Mouse (Mus musculus): ENCODE measurements around the gene Ros1.
A peak's percentile ranks its signal among the peaks of the same experiment; 100 is the strongest.

Gene Ros1

DNA sequence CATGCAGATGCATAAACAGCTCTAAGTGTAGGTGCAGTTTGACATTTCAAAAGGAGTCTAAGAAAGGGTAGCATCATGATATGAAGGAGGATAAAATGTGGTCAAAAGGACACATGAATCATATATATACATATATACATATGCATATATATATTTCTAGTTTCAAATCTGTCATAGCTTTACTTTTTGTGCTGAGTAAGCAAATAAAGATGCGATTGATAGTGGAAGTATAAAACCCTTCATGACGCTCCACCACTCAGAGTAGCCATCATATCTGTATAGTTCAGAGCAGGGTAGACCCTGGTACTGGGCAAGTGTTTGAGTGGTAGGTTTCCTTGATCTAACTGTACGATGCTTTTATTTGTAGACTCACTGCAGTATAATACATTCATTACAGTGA, 35.3 kb downstream of the Ros1 start:
- no peak for DNase-seq (ENCODE audit: low read depth, low spot score)

DNA sequence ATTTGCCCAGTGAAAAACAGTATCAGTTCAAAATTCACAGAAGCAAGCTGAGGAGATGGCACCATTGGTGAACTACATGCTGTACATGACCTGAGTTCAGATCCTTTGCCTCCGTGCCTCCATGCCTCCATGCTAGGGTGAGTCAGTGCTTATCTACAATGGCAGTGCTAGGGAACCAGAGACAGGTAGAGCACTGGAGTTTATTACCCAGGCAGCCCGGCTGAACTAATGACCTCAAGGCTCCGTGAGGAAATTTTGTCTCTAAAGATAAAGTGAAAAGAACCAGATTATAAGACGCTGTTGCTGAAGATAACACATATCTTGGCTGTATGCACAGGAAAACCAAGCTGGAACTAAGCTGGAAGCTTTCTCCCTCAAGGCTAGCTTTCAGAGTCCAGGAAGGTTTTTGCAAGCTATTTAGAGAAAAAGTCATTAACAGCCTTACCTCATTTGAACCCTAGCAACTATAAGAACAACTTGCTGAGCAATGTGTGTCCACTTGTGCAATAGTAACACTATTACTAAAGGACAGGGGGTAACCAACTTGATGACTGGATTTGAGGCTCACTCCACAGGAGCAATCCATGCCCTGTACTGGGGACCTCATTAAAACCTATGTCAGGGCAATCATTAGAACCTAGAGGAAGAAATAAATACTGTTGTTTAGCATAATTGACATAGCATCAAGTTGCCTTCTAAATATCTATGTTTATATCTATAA, 61.5 kb downstream of the Ros1 start:
- no peak for DNase-seq (ENCODE audit: low read depth, low spot score)

DNA sequence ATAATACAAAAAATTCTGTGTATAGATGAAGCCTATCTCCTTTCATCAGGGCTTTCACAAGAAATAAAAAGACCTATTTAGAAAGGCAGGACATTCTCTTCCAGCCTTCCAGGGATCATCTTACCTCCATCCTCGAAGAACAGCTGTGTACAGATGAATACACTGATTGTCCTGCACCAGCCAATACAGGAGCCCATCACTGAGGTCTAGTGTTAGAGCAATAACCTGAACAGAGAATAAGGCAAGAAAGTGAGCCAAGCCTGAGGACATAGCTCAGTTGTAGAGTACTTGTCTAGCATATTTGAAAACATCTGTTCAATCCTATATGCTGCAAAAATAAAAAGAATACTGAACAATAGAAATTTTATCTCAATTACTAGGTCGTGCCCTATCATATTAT, 64.3 kb downstream of the Ros1 start:
- no peak for DNase-seq (ENCODE audit: low read depth, low spot score)

DNA sequence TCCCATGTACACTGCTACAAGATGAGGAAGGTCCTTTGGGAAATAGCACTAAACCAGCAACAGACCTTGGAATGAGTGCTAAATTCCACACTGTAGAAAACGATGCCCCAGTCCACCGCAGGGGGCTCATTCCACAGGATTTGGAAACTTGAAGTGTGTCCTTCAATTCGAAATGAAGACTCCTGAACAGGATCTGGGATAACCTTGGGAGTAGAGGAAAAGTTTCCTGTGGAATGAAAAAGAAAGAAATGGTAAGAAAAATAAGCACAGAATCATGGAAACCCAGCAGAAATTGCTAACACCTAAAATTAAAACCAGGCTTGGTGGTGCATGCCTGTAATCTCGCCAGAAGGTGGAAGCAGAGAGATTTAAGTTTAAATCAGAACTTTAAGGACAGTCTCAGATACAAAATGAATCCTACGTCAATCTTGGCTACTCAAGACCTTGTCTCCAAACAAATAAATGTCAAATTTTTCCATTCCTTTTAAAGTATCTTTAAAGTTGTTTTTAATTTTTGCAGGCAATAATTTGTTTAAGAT, 66.1 kb downstream of the Ros1 start:
- no peak for DNase-seq (ENCODE audit: low read depth, low spot score)

DNA sequence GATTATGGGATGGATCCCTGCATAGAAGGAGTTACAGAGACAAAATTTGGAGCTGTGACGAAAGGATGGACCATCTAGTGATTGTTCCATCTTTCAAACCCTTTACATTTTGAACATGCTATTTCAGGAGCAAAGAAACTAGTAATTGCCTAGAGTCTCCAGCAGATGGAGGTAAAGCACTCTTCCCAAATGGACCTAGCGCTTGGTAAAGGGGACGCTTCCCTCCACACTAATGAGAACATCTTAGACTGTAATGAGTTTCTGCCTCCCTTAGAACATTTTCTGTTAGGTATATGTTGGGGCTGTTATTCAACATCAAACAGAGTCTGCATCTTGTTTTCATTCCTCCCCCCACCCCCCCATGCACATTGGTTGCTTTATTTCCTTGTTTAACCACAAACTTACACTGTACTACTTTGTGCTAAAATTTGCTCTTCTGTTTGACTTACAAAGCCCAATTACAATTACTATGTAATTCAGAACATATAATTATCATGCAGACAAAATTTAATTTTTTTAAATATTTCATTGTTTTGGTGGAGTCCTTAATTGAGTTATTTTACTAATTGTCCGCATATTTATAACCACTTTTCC, 88.8 kb downstream of the Ros1 start:
- peak; percentile 28 for DNase-seq (ENCODE audit: low read depth, low spot score)

DNA sequence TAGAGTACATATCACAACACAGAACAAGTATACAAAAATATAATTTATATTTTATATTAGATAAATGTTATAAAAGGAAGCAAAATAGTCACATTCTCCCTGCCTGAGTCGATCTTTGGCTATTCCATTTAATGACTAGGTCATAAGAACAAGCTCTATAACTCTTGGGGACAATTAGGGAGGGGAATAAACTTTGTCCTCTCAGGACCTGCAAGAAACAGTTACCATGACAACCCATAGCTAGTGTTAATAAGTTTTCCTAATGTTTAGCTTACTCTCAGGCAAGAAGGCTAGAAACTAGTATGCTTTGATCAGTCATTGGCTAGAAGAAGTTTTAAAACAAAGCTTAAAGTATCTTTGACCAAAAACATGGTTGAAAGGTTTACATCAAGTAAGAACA, 93.8 kb downstream of the Ros1 start:
- no peak for DNase-seq (ENCODE audit: low read depth, low spot score)

DNA sequence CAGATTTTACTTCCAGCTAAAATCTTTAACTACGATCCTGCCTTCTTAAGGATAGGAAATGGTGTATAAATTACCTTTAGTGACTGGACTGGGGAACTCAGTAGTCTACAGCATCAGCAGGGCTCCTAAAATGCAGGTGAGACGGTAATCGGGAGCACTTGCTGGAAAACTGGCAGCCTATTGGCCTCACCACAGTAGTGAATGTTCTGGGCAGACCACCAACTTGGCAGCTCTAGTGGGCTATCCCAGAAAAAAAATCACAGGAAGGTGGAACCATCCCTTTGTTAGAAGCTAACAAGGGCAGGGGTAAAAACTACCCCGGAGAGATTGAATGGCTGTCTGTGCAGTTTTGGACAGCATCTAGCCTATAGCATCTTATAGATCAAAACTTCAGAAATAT, 102.9 kb downstream of the Ros1 start:
- DNase-seq (ENCODE audit: low read depth, low spot score) = no peak

DNA sequence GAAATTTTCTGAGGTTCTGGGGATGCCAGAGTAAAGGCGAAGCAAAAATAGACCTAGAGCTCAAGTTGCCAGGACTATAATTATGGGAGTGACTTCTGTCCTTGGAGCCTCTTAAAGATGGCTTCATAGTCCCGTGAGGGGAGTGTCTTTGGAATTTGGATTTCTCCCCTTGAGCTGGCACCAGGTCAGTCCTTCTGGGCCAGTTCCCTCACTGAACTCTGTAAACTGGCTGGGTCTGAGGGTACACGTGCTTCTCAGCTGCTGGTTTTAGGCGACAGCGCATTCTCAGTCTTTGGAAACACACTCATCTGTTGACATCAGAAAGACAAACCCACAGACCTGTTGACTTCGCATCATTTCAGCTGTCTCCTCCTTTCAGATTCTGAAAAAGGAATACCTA, 108.4 kb downstream of the Ros1 start:
- DNase-seq (ENCODE audit: low read depth, low spot score) = no peak

DNA sequence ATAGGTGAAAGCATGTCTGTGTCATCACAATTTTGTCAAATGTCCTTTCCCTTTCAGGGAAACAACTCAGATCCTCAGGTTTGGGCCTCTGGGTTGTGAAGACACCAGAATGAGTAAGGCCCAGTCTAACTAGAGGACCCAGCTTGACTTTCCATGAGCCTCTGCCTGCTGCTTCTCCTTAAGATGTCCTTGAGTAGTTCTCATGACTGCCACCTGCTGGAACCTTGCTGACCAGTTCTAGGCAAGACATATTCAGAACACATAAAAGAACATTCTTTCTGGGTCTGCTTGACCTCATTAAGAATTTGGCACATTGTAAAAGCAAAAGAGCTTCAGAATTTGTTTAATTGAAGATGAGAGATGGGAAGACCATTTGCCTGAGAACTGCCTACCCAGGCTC, 122.6 kb downstream of the Ros1 start:
- peak; percentile 20 for DNase-seq (ENCODE audit: low read depth, low spot score)

DNA sequence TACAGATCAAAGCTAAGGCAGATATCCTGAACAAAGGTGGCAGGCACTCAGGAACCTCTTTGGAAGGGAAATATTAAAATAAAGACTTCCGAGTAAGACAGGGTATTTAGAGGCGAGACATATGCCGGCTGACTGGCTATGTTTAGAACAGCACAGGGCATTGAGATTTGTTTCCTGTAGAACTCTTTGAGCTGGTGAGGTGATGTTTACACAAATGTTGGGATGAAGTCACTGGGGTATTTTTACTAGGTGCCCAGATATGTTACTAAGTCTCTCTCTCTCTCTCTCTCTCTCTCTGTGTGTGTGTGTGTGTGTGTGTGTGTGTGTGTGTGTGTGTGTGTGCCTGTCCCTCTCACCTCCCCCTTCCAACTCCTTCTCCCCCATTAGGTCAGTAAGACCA, 146.8 kb downstream of the Ros1 start:
- no peak for DNase-seq (ENCODE audit: low read depth, low spot score)

DNA sequence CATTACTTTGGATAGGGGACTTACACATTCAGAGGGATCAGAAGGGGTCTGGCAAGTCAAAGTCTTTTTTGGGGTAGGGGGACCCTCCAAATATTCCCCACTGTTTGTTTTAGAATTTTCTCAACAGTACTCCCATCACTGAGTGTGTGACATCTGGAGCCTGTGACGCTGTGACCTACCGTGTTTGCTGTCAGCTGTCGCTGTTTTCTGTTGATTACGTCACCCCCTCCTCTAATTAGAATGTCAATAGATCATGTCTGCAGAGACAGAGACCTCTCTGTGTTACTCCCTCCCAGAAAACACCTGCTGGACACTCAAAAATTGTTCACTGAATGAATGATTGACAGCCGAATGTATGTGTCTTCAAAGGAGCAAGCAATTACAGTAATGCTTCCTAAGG, 152.0 kb downstream of the Ros1 start:
- DNase-seq (ENCODE audit: low read depth, low spot score) = no peak

DNA sequence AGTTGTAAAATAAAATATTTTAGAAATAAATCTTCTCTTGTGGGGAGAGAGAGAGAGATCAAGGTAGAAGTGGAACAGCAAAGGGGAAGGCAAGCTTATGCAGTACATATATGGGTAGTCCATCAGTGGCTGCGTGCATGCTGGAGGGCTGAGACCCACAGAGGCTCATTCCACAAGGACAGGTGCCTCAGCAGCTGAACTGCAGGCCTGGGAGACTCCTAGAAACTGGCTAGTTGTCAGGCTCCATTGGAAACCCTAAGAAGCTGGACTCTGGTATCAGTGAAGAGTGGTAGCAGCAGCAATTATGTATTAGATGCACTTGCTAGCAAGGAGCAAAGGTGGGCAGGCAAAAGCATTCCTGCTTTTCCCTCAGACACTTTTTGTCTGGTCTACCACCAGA, 155.7 kb downstream of the Ros1 start:
- no peak for DNase-seq (ENCODE audit: low read depth, low spot score)

DNA sequence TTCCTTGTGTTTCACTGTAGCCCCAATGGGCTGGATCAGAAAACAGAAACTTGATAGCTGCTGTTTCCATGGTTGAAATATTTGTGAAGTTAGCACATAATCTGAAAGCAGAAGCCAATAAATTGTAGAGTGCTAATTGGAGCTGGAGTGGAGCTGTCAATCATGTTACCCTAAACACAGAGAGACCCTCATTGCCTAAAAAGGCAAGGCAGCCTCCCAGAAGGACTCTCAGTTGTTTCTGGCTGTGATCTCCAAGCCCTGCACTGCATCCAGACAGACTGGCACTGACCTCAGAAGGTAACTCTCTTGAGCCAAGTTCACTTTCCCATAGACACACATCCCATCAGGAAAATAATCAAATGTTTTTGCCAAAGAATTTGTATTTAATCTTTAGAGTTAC, 161.3 kb downstream of the Ros1 start:
- no peak for DNase-seq (ENCODE audit: low read depth, low spot score)

DNA sequence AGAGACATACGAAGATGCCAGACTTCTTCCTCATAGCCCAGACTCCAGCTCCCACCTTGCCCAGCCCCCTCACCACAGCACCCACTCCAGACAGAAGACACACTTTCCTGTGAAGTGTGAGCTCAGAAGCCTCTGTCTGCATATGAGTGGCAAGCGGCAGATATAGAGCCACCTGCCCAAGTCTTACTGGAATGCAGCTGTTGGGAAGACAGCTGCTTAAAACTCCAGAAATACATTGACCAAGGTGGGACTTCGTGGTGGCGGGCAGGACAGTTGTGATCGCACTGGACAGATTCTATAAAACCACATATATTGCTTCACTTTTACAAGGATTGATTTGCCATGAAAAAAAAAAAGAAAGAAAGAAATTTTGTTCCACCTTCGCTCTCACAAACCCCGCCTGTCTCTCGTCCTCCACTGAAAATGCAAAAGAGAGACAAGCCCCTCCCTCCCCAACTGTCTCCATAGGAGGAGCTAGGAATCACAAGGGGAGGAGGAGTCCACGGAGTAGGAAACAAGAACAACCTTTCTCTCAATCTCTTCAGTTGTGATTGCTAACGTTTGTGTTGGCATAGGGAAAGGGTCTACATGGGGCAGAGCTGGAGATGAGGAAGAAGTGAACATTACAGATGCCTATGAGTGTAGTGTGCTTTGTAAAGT, 165.5 kb downstream of the Ros1 start:
- no peak for DNase-seq (ENCODE audit: low read depth, low spot score)

DNA sequence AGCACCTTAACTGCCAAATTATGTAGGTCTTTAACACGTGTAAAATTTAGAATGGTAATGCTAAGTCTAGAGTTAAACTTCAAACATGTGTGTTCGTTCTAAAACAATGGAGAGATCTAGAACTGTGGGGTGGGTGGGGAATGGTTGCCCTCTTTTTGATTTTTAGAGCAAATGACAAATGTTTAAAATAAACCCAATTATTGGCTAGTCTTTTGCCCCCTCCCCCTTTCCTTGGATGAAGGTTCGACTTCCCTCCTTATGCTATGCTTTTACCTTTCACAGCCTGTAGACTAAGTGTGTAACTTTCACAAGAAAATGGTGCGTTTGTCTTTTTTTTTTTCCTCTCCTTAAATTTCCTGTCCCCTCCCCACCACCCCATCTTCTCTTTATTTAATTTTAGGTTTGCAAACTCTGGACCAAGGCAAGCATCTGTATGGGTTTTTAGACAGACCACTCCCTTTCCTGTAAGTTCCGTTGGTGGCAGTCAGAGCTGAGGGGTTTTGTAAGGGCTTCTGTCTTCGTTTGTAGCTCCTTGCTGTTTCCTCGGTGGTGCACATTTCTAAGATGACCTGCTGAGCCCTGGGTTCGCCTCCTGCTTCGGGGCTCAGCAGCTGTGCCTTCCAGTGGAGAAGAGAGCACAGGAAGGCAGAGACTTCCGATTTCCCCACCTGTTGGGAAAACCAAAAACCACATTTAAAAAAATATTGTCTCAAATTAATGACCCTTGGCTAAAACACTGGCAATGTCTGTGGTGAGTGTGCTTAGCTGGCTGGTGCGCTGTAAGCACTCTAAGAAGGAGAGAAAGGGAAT, 166.3 kb downstream of the Ros1 start:
- no peak for DNase-seq (ENCODE audit: low read depth, low spot score)

DNA sequence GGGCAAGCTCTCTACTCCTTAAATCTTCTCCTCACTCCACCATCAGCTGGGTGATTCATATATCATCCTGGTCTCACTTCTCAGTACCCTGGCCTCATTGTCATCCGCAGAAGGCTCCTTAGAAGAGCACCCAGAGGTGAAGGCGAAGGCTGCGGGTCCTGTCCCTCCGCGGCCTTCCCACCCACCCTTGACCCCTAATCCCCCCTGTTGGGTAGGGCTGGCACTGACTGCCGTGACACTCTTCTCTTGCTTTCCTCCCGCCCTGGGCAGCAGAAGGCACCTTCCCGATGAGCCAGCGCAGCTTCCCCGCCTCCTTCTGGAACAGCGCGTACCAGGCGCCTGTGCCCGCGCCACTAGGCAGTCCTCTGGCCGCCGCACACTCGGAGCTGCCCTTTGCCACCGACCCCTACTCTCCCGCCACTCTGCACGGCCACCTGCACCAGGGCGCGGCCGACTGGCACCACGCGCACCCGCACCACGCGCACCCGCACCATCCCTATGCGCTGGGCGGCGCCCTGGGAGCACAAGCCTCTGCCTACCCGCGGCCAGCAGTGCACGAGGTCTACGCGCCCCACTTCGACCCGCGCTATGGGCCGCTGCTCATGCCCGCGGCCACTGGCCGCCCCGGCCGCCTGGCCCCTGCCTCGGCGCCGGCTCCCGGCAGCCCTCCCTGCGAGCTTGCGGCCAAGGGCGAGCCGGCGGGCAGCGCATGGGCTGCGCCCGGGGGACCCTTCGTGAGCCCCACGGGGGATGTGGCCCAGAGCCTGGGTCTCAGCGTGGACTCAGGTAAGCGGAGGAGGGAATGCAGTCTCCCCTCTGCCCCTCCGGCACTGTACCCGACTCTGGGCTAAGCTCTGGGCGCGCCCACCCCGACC, 167.6 kb downstream of the Ros1 start:
- no peak for DNase-seq (ENCODE audit: low read depth, low spot score)

DNA sequence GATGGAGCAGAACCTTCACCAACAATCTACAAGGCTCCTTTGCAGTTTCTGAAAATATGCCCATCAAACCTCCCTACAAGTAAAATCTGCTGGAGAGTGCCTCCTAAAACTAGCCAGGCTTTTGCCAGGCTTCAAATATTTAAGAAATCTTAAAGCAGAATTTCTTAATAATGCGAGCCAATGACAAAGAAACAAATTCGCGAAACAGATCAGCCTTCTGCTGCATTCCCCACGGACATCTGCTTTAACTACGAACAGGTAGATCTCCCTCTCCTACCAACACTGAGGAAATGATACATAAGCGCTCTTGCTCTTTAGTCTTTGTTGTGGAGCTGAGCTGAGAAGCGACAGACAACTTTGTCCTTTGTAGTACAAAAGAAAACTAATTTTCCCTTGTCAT, 169.2 kb downstream of the Ros1 start:
- DNase-seq (ENCODE audit: low read depth, low spot score) = no peak

DNA sequence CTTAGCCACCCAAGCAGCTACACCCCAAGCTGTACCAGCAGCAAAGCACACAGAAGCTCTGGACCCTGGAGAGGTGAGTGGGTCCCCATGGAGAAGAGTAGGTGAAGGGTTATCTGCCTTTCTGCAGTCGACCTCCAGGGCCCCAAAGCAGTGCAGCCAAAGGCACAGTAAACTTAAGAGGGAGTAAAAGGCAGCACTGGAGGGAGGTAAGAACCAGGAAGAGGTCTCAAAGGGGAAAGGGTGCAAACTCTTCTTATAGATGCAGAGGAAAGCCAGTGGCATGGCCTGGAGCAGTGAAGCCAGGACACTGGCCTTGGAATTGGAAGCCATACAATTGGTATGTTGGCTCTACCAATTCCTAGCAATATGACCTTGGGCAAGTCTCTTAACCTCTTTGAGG, 169.8 kb downstream of the Ros1 start:
- no peak for DNase-seq (ENCODE audit: low read depth, low spot score)

DNA sequence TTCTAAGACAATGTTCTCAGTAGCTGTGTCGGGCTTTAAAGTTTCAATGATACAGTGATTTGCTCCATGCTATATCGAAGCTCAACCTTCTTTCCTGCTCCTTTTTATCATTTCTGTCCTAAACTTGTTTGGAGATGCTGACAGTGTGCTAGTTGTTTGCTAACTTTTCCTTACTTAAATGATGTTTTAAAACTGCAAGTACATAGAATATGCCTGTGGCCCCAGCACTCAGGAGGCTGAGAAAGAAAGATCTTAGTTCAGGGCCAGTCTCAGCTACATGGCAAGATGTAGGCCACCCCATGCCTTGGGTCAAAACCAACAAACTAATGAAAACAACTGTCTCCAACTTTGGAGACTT, 171.0 kb downstream of the Ros1 start:
- no peak for DNase-seq (ENCODE audit: low read depth, low spot score)

DNA sequence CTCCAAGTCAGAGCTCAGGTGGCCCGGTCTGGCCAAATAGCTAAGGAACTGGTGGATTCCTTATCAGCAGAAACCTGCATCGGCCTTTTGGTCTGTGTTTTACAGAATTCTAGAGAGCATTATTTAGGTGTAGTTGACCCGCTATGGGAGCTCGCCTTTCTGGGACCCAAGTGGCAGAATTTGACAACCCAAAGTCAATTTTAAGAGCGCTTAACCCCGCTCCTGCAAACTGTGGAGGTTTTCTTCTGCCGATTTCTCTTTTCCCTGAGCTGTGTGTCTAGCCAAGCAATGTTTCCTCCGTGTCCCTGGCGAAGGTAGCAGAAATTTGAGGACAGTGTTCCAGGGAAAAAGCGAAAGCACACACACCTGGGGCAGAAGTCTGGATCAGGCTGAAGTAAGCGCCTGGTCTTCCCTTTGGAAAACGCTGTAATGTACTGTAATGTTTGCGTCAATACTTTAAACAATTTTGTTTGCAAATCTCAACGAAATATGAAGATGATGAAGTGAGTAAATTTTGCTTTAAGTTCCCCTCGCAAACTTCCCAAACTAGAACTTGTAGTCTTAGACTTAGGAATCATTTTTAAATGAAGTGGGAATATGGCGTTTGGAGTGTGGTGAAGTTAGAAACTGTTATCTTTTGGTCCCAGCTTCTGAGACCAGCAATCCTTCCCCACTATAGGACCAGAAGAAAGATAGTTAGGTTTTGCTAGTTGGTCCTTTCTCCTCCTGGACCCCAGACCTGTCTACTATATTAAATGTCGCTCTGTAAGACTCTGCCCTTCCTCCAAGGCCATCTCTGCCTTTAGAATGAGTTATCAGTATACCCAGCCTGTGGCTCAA, 171.6 kb downstream of the Ros1 start:
- DNase-seq (ENCODE audit: low read depth, low spot score) = no peak
